Mouse (Mus musculus) erythroblast, embryonic 14.5 days (primary cell): ENCODE data around the gene Abca12.

Experiments
- GATA1 ChIP-seq: IDR thresholded peaks from 2 replicates; pipeline ENCODE4 v1.6.1; 2012; ENCODE audit warnings: low read length, inconsistent platforms, mixed read lengths
- TAL1 ChIP-seq: IDR thresholded peaks from 3 replicates; pipeline ENCODE4 v1.6.1; 2012; ENCODE audit warnings: low read length, inconsistent platforms, mixed read lengths

DNA sequence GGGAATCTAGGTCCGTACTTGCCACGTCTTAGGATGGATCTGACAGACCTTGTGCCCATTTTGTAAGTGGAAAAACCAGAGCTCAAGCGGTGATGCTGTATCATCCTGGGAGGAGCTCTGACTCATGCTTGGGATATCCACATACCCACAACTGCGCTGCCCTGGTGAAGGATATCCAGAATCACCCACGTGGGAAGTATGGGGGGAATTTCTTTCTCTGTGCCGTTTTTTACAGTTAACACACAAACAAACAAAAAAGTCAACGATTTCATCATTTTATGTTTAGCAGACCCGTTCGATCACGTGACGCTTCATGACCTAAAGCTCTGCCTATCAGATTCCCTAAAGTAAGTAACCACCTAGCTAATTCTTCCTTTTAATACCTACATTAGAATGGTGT is 1.6 kb downstream of the Abca12 start:
- TF ChIP-seq GATA1 = no peak
- no peak for TF ChIP-seq TAL1
